Mouse (Mus musculus): ENCODE results near the gene Pou6f1.
A peak's percentile ranks its signal among the peaks of the same experiment; 100 is the strongest.
"Not testable (repeated sequence)": the region's sequence is repeated elsewhere in the genome, so short reads cannot be mapped to it uniquely, and the experiment has no call there.

Gene Pou6f1

GRCm38 (mm10) chr15:100619200-100619599, 19.4 kb upstream of the Pou6f1 start:
- no peak for DNase-seq (ENCODE audit: low spot score in 2 of 2)

GRCm38 (mm10) chr15:100616221-100616620, 16.4 kb upstream of the Pou6f1 start:
- DNase-seq (ENCODE audit: low spot score in 2 of 2) = no peak

GRCm38 (mm10) chr15:100615825-100616220, 16.0 kb upstream of the Pou6f1 start:
- peak; percentile 80 to 82 for DNase-seq (ENCODE audit: low spot score in 2 of 2)

DNA sequence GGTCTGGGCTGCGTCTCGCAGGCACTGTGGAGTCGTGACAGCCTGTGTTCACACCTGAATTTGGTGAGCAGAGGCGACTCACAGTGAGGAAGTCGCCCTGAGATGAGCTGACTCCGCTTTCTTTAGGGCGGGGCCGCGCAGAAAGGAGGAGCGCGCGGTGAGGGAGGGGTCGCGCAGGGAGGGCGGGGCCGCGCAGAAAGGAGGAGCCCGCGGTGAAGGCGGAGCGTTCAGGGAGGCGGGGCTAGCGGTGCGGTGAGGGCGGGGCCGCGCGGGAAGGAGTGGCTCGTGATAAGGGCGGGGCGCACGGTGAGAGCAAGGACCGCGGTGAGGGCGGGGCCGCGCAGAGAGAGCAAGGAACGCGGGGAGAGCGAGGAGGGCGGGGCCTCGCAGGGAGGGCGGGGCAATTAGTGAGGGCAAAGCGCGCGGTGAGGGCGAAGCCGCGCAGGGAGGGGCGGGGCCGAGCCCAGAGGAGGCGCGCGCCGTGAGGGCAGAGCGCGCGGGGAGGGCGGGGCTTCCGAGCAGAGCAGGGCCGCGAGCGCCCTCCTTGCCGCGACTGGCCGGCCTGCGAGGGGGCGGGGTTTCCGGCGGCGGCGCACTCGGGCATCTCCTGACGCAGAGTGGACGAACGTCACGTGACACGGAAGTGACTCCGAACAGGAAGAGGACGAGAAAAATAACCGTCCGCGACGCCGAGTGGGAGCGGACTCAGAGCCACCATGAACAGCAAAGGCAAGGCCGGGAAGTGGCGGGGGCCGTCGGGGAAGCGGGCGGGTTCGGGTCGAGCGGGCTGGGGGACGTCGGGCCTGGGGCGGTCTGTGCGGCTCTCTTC, 15.4 kb upstream of the Pou6f1 start, which contains the start of gene Dazap2:
Dazap2 (plus strand) TSS at position 354 of the 829 bp plus-strand sequence.
- peak; percentile 96 to 98 for DNase-seq (ENCODE audit: low spot score in 2 of 2)

- no peak for DNase-seq (ENCODE audit: low spot score in 2 of 2)
Observed at GRCm38 (mm10) chr15:100614218-100614995, 14.6 kb upstream of the Pou6f1 start.

GRCm38 (mm10) chr15:100613584-100613983, 13.8 kb upstream of the Pou6f1 start:
- peak; percentile 55 to 60 for DNase-seq (ENCODE audit: low spot score in 2 of 2)

- no peak for DNase-seq (ENCODE audit: low spot score in 2 of 2)
Observed at GRCm38 (mm10) chr15:100612432-100612831, 12.6 kb upstream of the Pou6f1 start.

DNA sequence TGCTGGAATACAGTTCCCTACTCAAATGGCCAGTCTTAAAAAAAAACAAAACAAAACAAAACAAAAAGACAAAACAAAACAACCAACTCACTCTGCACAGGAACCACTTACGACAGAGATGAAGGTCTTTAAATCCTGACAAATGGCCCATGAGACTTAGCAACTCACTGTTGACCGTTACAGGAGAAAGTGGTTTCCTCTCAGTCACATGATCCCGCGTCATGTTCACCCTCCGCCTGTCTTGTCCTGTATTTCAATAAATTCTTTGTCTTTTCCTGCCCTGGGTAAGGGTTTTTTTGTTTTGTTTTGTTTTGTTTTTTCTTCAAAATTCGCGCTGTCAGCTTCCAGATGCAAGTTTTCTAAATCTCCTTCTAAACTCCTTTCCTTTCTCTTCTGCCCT, 12.2 kb upstream of the Pou6f1 start:
- no peak for DNase-seq (ENCODE audit: low spot score in 2 of 2)

DNA sequence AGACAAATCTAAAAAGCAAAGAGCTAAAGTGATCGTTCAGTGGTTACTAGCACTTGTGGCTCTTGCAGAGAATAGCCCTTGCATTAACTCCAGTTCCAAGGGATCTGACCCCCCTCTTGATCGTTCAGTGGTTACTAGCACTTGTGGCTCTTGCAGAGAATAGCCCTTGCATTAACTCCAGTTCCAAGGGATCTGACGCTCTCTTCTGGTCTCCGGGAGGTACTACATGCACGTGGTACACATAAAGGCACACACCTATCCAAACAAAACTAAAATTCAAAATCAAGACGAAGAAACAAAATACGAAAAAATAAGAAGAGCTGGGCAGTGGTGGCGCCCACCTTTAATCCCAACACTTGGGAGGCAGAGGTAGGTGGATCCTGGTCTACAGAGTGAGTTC, 6.9 kb upstream of the Pou6f1 start:
- DNase-seq (ENCODE audit: low spot score in 2 of 2) = not testable (repeated sequence)

GRCm38 (mm10) chr15:100601669-100602068, 1.9 kb upstream of the Pou6f1 start:
- DNase-seq (ENCODE audit: low spot score in 2 of 2) = no peak

DNA sequence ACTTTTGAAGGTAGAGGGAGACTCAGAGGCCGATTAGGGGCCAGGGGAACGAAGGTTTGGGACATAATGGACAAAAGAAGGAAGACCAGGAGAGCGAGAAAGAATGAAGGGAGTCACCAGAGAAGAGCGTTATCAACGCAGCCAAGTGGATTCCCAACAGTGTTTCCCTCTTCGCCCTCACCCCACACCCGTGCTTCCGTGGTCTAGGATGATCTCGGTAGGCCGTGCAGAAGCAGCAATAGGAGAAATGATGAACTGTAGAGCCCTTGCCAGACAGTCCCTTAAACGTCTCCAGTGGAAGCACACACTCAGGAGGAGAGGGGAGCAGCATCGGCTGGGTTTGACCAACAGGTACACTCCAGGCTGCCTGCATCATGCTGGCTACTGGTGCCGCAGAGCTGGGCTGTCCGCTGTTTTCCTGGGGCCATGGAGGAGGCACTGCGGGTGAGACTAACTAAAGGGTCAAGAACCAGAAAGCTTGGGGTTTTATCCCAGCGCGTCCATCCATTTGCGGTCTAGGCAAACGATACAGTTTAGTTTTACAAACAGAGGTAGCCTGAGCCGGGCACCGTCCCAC, 1.0 kb upstream of the Pou6f1 start:
- no peak for DNase-seq (ENCODE audit: low spot score in 2 of 2)

DNA sequence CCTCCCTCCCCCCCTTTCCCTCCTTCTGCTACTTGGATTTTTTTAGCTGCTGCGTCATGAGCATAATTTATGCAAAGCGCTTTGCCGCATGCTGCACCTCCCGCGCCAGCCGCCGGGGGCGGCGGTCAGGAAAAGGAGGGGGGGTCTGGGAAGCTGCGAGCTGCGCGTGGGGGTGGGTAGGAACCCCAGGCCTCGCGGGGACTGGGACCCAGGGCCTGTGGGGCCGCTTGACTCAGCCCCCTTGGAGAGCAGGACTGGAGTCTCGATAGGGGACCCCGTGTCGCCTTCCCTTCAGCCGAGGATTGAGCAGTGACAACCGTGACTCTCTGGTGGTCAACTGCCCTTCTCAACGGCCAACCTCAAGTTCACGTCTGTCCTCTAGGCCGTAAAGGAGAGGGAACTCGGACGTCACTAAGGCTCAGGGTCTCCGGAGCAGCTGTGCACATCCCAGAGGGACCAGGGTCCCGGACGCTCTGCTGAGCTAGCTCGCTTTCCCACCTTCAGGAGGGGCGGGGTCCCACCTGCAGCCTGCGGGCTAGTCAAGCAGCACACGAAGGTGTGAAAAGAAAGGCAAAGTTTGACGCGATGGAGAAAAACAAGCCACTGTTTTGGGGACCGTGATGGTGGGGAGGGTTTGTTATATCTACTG, 387 bp upstream of the Pou6f1 start:
- DNase-seq (ENCODE audit: low spot score in 2 of 2) = peak; percentile 49 to 55

GRCm38 (mm10) chr15:100598883-100599275, 905 bp downstream of the Pou6f1 start:
- DNase-seq (ENCODE audit: low spot score in 2 of 2) = peak; percentile 29 to 50

DNA sequence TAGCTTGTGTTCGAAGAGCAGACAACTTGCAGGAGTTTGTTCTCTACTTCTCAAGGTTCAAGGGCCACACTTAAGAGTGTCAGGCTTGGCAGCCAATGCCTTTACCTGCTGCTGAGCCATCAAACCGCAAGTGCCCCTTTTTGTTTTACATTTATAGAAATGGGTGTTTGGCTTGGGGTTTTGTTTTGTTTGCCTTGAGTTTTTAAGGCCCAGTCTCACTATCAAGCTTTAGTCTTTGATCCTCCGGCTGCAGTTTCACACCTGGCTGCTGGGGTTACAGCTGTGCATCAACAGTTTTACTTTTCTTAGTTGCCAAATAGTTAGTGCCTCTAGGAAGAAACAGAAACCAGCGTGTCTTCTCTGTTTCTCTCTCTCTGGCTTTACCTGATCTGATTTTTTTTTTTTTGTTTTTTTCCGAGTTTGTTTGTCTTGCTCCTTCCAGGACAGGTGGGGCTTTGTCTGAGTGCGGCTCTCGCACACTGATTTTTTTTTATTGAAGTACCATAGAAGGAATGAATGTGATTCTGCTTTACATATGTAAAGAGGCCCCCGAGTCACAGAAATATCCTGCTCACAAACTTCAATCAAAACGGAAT, 1.4 kb downstream of the Pou6f1 start:
- no peak for DNase-seq (ENCODE audit: low spot score in 2 of 2)

DNA sequence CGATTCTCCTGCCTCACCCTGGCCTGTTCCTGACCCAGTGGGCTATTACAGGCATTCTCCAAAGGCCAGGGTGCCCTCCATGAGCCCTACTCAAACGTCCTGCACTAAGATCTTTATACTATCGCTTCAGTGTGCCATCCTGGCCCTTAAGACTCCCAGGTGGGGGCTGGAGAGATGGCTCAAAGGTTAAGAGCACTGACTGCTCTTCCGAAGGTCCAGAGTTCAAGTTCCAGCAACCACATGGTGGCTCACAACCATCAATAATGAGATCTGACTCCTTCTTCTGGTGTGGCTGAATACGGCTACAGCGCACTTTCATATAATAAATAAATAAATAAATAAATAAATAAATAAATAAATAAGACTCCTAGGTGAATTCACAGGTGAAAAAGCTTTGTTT, 7.0 kb downstream of the Pou6f1 start:
- no peak for DNase-seq (ENCODE audit: low spot score in 2 of 2)

GRCm38 (mm10) chr15:100590436-100590835, 9.3 kb downstream of the Pou6f1 start:
- no peak for DNase-seq (ENCODE audit: low spot score in 2 of 2)

DNA sequence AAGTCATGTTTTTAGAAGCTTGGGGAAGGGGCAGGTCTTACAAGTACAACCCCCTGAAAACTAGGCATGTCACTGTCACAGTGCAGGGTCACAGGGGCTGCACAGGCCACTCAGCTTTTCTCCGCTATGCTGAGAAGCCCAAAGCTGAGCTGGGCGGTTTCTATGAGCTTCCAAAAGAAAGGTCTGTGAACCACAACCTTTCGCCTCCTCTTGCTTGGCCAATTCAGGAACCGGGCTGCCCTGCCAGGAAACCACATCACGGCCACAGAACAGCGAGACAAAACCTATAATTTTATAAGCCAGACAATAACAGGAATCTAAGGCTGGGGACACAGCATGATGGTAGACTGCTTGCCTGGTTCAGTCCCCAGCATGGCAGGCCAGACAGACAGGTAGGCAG, 11.5 kb downstream of the Pou6f1 start:
- no peak for DNase-seq (ENCODE audit: low spot score in 2 of 2)

- DNase-seq (ENCODE audit: low spot score in 2 of 2) = no peak
Observed at GRCm38 (mm10) chr15:100587166-100587565, 12.6 kb downstream of the Pou6f1 start.

GRCm38 (mm10) chr15:100585931-100586330, 13.9 kb downstream of the Pou6f1 start:
- DNase-seq (ENCODE audit: low spot score in 2 of 2) = no peak

- DNase-seq (ENCODE audit: low spot score in 2 of 2) = no peak
Observed at GRCm38 (mm10) chr15:100580108-100580507, 19.7 kb downstream of the Pou6f1 start.

GRCm38 (mm10) chr15:100577972-100578371, 21.8 kb downstream of the Pou6f1 start:
- DNase-seq (ENCODE audit: low spot score in 2 of 2) = no peak

- DNase-seq (ENCODE audit: low spot score in 2 of 2) = no peak
Observed at GRCm38 (mm10) chr15:100576810-100577209, 23.0 kb downstream of the Pou6f1 start.

All from urinary bladder, adult 18-20 months (tissue).